Mouse (Mus musculus) MEL-GATA-1-ER (cell line): Measurements from ENCODE around the gene Rab5c.

Experiments used
- DNase-seq: peaks from one replicate; pipeline ENCODE4 v3.0.0-alpha.2; 2012; ENCODE audit warnings: low read depth; ENCODE audit errors: extremely low read depth

Gene Rab5c

GRCm38 (mm10) chr11:100702081-100702851, 35.7 kb downstream of the Rab5c start:
- DNase-seq, result peak; percentile 74

DNA sequence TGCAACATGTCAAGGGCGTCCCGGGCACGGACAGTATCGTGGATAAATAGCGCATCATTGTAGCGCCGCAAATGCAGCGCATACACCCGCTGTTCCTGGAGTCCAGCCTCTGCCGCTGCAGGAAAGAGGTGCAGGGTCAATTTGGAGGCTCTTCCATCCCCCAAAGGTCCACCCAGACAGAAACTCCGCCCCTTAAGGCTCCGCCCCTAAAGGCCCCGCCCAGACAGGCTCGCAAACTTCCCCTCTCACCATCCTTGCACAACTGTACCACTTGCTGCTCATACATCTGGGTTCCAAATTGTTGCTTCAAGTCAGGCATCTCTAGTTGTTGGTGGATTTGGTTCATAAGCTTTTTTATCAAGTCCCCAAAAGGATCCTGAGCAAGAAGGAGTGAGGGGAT, 36.7 kb downstream of the Rab5c start:
- no peak for DNase-seq

DNA sequence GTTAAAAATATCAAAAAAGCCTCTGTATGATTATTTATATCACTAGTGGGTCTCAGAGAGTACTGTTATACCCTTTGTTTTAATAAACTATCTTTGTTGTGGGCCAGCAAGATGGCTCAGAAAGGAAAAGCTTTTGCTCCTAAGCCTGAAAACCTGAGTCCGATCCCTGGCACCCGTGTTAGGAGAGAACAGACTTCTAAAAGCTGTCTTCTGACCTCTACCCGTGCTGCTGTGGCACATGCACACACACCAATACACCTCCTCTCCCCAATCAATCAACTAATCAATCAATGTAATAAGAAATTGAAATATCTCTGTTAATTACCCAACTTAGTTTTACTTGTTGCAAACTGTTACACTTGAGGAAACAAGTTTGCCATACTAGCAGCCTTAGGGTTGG, 37.3 kb downstream of the Rab5c start:
- no peak for DNase-seq

DNA sequence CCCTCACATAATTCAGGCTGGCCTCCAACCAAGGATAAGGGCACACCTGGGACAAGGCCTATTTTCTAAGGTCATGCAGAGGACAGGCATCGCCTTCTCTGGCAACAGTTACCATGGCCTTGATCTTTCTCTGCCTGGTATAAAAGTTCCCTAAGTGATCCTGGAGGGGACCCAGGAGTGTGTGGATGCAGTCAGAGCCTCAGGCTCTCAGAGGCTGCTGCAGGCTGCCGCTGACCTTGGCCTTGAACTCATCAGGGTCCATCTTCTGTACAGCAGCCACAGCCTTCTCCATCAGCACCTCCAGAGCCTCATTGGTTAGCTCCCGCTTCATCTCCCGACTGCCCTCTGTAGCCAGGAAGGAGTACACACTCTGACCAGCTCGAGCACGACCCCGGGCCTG, 40.1 kb downstream of the Rab5c start:
- no peak for DNase-seq

GRCm38 (mm10) chr11:100694926-100695325, 43.1 kb downstream of the Rab5c start:
- DNase-seq, result no peak

GRCm38 (mm10) chr11:100693154-100693553, 44.9 kb downstream of the Rab5c start:
- no peak for DNase-seq

DNA sequence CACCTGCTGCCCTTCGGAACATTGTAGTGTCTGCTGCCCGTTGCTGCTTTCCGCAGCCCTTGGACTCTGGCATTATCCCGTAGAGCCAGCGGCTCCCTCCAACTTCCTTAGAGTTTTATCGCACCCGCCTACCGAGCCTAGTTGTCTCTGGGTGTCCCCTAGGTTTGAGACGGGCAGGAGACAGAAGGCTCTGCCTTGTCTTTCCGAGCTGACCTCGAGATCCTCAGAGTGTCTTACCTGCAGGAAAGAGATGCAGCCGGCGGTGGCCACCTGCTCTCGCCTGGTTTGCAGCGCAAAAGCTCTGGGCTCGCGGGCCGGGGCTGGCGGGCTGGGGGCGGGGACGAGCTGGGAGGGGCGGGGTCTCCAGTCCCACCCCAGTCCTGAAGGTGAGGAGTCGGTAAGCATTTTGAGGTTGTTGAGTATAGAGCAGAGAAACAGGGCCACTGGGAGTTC, 45.8 kb downstream of the Rab5c start, which contains the start of gene Zfp385c:
Zfp385c (minus strand) TSS at position 292 of the 453 bp plus-strand sequence.
- no peak for DNase-seq

GRCm38 (mm10) chr11:100690389-100690788, 47.6 kb downstream of the Rab5c start:
- DNase-seq, result no peak

- DNase-seq, result no peak
Observed at GRCm38 (mm10) chr11:100688443-100688842, 49.6 kb downstream of the Rab5c start.

- DNase-seq, result no peak
Observed at GRCm38 (mm10) chr11:100687265-100687664, 50.8 kb downstream of the Rab5c start.

DNA sequence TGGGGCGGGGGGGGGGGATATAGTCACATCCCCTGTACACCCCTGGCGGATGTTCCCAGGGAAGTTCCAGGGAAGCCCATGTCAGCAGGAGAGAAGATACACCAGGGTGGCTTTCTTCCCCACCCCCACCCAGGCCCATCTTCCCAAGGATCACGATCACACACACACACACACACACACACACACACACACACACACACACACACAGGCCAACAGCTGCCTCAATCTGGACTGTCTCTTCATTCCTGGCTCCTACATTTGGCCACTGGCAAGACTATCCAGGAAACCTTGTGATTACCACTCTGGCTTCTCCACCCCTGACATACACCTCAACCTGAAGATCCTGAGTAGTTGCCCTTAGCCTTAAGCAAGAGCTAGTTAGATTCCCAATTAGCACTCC, 52.6 kb downstream of the Rab5c start:
- DNase-seq, result no peak

DNA sequence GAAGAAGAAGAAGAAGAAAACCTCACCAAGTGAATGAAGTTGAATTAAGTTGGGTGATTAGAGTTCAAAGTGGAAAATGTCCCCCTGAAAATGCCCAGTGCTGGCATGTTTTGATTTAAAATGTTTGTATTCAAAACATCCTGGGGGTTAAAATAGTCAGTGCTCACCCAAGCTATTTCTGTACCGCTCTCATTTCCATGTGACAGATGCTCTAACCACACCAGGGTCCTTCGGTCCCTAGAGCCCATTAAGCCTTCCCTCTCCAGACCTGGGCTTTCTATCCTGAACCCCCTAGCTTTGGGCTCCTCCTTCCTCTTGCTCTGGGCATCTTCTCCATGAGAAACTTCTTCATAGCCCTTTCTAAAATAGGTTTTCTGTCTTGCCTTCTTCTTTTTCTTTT, 53.9 kb downstream of the Rab5c start:
- DNase-seq, result no peak

DNA sequence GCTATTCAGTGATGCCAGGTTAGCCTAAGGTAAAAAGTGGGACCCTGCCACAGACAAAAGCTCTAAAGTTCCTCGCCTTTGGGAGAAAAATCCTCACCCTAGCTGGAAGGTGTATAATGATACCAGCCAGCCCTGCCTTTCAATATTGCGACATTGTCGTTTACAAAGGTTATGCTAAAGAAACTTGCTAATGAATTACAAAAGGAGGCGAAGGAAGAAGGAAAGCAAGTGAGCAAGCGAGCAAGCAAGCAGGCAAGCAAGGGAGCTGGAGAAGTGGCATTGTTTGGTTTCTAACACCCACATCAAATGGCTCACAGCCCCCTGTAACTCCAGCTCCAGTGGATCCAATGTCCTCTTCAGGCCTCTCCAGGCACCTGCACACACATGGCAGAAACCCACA, 55.5 kb downstream of the Rab5c start:
- DNase-seq, result no peak

- DNase-seq, result no peak
Observed at GRCm38 (mm10) chr11:100681826-100682225, 56.2 kb downstream of the Rab5c start.

DNA sequence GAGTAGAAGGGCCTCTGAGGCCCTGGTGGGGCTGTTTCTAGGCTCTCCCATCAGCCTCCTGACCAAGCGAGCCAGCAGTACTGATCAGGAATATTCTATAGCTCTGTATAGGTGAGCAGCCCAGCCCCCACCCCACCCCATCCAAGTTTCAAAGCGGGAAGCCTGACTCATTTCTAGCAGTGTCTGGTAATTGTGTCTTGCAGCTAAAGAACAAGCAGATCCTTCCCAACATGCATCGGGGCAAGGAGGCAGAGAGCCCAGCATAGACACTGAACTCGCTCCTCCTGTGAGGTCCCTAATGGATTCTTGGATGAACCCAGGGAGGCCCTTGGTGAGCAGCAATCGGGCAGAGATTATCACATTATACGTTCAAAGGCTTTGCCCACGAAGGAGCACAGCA, 60.2 kb downstream of the Rab5c start:
- no peak for DNase-seq

DNA sequence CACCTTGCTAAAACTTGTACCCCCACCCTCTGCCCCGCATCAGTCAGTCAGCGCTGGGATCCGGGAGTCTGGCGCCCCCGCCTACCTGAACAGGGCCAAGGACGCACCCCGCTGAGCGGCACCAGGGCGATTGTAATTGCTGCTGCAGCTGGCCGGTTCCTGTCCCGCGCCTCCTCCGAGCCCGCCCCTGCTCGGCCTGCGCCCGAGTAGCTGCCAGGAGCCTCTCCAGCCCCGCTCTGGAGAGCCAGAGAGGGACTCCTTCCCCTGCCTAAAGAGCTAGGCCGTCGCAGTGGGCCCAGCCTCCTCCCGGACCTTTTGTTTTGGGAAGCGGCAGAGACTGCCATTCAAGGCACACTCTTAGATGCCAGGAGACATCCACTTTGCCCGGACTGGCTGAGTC, 64.8 kb downstream of the Rab5c start:
- DNase-seq, result no peak

- no peak for DNase-seq
Observed at GRCm38 (mm10) chr11:100671956-100672355, 66.1 kb downstream of the Rab5c start.

DNA sequence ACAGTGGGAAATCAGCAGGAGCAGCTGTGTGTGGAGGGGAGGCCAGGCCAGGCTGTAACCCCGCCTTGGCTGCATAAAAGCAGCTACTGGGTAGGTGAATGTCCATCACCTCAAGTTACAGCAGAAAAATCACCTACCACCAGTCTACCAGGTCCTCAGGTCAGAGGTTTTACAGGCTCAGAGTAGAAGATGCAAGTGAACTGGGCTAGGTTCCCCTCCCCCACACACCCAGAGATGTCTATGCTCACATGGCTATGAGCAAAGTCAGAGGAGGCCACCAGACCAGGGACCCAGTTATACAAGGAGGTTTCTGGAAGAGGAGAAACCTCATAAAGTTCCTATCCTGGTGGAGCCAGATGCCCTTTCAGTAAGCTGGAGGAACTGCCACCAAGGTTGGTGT, 67.0 kb downstream of the Rab5c start:
- DNase-seq, result no peak
